Mouse (Mus musculus) lung, adult 2 months (tissue): Measurements from ENCODE around the gene Kcnh1.

Experiments used
- CTCF ChIP-seq: fragments of 200-500 bp; IDR thresholded peaks from 2 replicates; pipeline ENCODE4 v1.5.1; 2011; ENCODE audit warnings: mild to moderate bottlenecking, low read length, control low read depth; ENCODE audit not compliant: insufficient read depth
- POLR2A ChIP-seq: fragments of 200-500 bp; IDR thresholded peaks from 2 replicates; pipeline ENCODE4 v1.6.1; 2011; ENCODE audit warnings: low read depth, mild to moderate bottlenecking, control low read depth, low read length, borderline replicate concordance; ENCODE audit errors: extremely low read depth

- TF ChIP-seq POLR2A (no peak), CTCF (no peak)
Measured at GRCm38 (mm10) chr1:192405136-192405535, 214.6 kb downstream of the Kcnh1 start.
